Mouse (Mus musculus) thymus, postnatal 4 days (tissue): ENCODE data around the gene Fibcd1.

Source experiments
- DNase-seq: peaks from one replicate; pipeline ENCODE4 v3.0.0; 2021

Gene Fibcd1

GRCm38 (mm10) chr2:31845896-31846691 is at the start of gene Fibcd1:
Gene Fibcd1, minus strand, starts transcription at chr2:31846005.
- DNase-seq = peak; percentile 73

GRCm38 (mm10) chr2:31894221-31894870 is 48.5 kb upstream of the Fibcd1 start:
- DNase-seq = no peak

- no peak for DNase-seq
These were observed 47.4 kb upstream of the Fibcd1 start for GRCm38 (mm10) chr2:31893110-31893669.

- no peak for DNase-seq
These were observed 45.4 kb upstream of the Fibcd1 start for GRCm38 (mm10) chr2:31891219-31891618.

- DNase-seq = no peak
These were observed 43.1 kb upstream of the Fibcd1 start for GRCm38 (mm10) chr2:31888871-31889270.

- peak; percentile 81 for DNase-seq
These were observed 41.2 kb upstream of the Fibcd1 start, which contains the start of gene Lamc3 for GRCm38 (mm10) chr2:31887030-31887429. Gene Lamc3, plus strand, starts transcription at chr2:31887291.

- peak; percentile 74 for DNase-seq
These were observed 39.0 kb upstream of the Fibcd1 start for GRCm38 (mm10) chr2:31884806-31885205.

GRCm38 (mm10) chr2:31883061-31883460 is 37.3 kb upstream of the Fibcd1 start:
- DNase-seq = no peak

- DNase-seq = peak; percentile 71
These were observed 35.1 kb upstream of the Fibcd1 start for GRCm38 (mm10) chr2:31880868-31881267.

- no peak for DNase-seq
These were observed 32.8 kb upstream of the Fibcd1 start for GRCm38 (mm10) chr2:31878610-31879009.

- DNase-seq = no peak
These were observed 30.6 kb upstream of the Fibcd1 start for GRCm38 (mm10) chr2:31876446-31876845.

- DNase-seq = no peak
These were observed 28.6 kb upstream of the Fibcd1 start for GRCm38 (mm10) chr2:31874290-31874855.

- DNase-seq = no peak
These were observed 24.9 kb upstream of the Fibcd1 start for GRCm38 (mm10) chr2:31870683-31871082.

- no peak for DNase-seq
These were observed 23.9 kb upstream of the Fibcd1 start for GRCm38 (mm10) chr2:31869692-31870091.

GRCm38 (mm10) chr2:31868538-31869164 is 22.8 kb upstream of the Fibcd1 start:
- no peak for DNase-seq

- DNase-seq = no peak
These were observed 22.1 kb upstream of the Fibcd1 start for GRCm38 (mm10) chr2:31867773-31868537.

- DNase-seq = no peak
These were observed 20.0 kb upstream of the Fibcd1 start for GRCm38 (mm10) chr2:31865794-31866193.

- DNase-seq = no peak
These were observed 19.5 kb upstream of the Fibcd1 start for GRCm38 (mm10) chr2:31865322-31865721.

- no peak for DNase-seq
These were observed 19.1 kb upstream of the Fibcd1 start for GRCm38 (mm10) chr2:31864891-31865290.

GRCm38 (mm10) chr2:31863766-31864165 is 18.0 kb upstream of the Fibcd1 start:
- DNase-seq = no peak

- no peak for DNase-seq
These were observed 17.1 kb upstream of the Fibcd1 start for GRCm38 (mm10) chr2:31862919-31863318.

- no peak for DNase-seq
These were observed 12.7 kb upstream of the Fibcd1 start for GRCm38 (mm10) chr2:31858500-31858899.
